Mouse (Mus musculus) frontal cortex, postnatal 25 days (tissue): ENCODE results near the gene Sept5.

Experiments used
- DNase-seq, 2 experiments: peaks; one replicate each; pipeline ENCODE4 v3.0.0; 2022; ENCODE audit warnings: low spot score in 2 of 2

The Sept5 gene

DNA sequence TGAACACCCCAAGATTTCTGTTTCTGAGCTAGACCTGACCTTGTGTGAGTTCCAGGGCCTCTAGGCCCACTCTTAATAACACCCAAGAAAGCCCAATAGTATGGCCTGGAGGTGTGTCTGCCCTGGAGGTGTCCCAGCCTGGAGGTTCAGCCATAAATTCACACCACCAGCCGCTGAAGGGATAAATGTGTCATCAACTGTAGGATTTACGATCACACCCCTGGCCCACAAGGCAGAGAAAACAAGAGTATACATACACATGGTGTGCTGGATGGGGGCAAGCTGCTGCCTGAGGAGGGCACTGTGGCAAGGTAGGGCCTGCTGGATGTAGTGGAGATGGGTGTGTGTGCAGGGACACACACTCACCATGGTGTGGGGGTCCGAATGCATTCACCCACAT is 16.5 kb downstream of the Sept5 start:
- no peak for DNase-seq

DNA sequence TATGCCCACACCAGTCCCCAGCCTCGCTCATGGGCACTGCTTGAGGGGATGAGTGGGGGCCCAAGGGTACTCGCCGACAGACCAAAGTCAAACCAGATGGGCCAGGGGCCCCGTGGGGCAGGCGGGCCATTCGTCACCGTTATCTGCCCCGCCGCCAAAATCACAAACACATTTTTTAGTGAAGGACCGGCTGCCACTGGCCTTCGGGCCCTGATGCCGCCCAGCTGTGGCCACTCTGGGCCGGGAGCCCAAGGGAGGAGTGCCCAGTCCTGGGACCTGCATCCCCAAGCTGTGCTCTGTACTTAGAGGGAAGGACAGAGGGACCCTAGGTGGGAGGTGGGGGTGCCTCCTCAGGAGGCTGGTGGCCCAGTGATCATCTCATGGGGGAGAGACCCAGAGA is 18.0 kb downstream of the Sept5 start:
- no peak for DNase-seq

DNA sequence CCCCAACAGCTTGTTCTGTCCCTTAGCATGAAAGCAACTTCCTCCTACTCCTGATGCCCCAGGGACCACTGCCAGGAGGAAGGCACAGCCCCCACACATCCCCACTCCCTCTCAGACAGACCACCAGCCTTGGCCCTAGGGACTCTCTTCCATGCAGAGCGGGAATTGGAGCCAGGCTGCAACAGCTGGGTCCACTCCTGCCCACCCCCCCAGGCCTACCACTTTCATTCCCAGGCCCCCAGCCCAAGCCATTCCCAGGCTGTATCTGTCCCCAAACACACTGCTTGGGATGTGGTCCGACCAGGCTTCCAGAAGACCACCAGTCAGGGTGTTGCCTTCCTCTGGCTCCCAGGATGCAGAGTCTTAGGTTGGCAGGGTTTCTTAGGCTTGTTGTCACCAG is 20.7 kb downstream of the Sept5 start:
- DNase-seq: no peak

DNA sequence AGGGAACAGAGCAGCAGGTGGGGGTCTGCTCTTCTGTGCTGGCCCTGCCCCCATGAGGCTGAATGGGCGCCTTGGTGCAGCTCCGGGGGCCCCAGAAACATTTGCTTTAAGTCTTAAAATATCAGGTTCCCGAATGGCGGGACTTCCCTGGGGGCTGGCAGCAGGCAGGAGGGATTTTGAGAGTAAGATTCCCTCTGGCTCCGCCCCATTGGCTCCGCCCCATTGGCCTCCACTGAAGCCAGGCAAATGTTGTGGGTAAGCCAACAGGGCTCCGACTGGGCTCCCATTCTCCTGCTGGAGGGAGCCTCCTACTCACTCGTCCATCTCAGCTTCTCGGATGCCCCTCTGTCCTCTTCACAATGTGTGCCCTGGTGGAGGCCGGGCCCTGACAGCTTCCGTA is 21.5 kb downstream of the Sept5 start:
- DNase-seq: no peak

DNA sequence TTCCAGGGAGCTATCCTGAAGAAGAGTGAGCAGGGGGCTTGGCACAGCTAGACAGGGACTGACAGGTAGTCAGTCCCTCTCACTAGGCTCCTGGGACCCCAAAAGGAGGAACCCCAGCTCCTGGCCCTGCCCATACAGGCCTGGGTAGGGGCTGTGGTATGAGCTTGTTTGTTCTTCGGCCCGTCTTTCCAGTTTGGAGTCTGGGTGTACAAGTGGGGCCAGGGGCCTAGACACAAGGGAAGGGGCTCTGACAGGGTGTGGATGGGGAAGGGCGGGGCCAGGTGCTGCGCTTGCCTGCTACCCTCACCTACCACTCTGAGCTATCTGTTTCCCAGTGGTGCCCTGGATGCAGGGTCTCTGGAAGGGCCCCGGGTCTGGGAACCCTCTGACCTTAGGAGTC is 24.0 kb downstream of the Sept5 start:
- no peak for DNase-seq

DNA sequence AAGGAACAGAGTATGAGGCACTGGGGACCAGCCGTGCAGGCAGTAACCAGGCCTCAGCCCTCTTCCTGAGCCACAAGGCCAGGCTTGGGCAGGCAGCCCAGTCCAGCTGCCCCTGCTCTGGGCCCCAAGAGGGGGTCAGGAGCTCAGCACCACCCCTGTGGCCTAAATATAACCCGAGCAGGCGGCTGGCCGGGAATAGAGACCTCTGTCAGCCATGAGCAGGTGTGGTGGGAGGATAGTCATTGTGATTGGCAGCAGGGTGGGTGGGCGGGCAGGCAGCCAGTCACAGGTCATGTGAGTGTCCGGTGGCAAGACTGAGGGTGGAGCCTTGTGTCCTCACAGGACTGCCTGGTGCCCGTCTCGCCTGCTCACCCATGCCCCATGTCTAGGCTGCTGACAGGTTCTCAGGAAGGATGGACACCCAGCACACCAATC is 25.5 kb downstream of the Sept5 start:
- DNase-seq: no peak

DNA sequence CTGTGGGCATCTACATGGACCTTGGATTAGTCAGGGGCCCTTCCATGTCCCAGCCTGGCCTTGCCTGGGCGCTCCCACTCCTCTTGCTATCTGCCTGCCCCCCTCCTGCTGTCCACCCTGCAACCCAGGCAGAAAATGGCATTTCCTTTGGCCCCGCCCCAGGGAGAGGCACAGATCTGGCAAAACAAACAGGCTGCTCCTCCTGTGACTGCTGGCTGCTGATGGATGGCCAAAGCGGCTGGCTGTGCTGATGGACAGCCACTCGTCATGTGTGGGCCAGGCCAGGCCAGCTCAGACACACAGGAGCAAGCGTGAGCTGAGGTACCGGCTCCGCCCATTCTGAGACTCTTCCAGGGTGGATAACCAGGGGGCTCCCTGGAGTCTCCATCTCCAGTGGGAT is 28.3 kb downstream of the Sept5 start:
- no peak for DNase-seq

DNA sequence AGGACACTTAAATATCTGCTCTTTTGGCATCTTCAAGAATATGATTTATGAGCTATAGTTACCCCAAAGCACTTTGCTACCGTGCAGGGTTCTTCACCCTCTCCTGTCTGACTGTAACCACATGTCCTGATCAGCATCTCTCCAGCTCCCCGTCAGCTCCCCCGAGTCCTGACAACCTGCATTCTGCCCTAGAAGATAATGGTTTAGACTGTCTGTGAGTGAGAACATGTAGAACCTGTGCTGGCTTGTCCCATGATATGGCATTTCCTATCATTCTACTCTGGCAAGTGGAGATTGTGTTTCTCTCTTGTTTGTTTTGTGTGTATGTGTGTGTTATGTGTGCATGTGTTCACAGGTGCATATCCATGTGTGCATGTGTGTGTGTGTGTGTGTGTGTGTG is 31.7 kb downstream of the Sept5 start:
- DNase-seq: no peak

DNA sequence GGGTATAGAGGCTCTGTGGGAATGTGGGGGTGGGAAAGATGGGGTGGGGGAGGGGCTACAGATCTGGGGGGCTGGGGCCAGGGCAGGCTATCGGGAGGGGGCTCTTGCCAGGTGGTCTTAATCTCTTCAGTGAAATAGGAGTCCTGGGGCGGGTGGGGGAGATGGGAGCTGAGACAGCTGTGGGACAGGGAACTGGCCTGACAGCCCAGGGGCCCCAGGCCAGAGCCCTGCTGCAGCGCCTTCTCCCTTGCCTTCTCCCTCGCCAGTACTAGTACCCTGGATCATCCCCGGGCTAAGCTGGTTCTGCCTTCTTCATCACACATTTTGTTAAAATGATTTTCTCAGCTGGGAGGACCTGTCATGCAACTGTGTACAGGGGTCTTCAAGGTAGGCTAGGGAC is 33.5 kb downstream of the Sept5 start:
- DNase-seq: no peak

DNA sequence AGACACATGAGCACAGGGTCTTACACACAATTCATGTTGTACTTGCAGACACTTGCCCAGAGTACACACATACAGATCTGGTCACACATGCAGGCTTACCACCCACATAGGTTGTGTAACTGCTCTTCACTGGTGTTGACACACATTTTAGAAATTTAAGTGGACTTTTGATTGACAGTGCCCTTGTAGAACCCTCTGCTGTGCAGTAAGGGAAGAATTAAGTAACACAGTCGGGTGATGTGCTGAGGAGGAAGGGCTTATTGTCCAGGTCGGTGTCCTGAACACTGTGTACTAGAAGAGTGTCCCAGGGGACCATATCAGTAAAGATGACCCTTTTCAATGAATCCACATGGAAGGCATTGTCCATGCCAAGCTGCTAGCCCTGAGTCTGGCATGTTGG is 35.8 kb downstream of the Sept5 start:
- no peak for DNase-seq

DNA sequence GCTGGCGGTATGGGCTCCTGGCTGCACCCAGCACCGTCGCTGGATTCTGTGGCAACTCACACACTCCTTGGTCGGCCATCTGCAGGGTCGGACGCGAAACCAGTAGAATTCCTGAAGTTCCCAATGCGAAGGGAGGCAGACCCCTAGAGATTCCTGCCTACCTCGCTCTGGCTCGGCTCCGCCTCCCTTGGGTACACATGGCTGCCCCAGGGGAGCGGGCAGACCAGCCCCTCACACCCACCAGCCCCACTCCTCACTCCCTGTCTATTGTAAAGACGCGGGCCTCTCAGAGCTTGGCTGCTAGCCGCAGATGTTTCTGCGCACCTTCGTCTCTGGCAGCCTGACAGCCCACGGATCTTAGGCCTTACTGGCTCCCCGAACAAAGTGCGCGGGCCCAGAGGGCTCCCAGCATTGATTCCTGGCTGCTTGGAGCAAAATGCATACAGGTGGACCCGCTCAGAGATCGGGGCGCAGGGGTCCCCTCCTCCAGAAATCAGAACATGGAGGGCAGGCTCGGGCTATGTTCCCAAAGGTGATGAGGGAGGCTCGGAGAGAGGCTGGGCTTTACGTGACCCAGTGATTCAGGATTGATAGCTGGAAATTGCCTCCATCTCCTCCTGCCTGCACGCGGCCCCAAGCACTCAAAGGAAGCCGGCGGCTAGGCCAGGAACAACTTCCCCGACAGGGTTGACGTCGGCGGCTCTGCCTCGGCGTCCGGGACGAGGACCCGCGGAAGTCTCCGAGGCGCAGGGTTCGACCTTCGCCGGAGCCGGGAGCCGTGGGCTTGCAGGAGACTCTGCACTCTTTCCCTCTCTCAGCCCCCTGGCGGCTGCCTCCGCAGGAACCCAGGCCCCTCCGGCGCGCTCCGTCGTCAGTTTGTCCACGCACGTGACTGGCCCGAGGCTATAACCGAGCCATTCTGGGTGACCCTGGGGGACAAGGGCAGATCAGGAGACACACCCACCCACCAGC is 38.4 kb downstream of the Sept5 start:
- DNase-seq: no peak

DNA sequence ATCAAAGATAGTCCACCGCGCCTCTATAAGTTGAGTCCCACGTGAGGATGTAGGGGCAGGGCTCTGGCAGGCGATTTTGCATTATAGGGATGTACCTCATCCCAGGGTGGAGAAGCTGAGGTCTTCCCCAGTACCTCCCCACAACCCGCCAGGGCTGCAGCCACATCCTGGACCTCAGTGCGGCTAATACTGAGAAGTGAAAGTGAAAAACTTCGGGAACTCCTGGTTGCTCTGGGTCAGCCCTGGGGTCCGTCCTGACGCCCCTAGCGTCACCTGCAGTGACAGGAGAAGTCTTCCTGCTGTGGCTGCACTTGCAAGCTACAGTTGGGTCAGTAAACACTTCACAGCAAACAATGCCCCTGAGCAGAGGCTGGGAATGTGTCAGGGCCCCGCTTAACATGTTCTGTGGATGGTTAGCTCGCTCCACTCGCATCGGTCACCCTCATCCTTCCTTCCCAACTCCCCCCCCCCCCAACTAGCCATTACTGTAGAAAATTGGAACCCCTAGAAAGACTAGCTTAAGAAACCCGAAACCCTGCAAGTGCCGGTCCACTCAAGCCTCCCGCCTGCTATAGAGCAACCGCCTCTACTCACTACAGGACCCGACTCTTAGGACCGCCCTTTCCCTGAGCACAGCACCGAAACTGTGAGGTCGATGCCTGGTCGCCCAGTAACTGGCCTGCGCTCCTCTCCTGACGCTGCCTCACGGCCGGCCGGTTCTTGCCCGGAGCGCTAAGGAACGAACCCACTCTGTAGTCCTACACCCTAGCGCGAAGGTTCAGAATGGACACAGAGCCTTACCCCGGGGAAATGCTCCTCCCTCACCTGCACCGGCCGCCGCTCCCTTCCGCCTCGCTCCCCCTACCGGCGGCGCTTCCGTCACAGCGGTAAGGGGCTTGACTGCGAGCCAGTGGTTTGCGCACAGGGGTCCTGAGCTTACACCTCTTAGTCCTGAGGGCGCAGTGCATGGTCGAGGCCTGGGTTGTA is 39.7 kb downstream of the Sept5 start, which contains the start of gene Tbx1:
Gene Tbx1, minus strand, starts transcription at position 868 of the 987 bp plus-strand sequence.
- DNase-seq: no peak

DNA sequence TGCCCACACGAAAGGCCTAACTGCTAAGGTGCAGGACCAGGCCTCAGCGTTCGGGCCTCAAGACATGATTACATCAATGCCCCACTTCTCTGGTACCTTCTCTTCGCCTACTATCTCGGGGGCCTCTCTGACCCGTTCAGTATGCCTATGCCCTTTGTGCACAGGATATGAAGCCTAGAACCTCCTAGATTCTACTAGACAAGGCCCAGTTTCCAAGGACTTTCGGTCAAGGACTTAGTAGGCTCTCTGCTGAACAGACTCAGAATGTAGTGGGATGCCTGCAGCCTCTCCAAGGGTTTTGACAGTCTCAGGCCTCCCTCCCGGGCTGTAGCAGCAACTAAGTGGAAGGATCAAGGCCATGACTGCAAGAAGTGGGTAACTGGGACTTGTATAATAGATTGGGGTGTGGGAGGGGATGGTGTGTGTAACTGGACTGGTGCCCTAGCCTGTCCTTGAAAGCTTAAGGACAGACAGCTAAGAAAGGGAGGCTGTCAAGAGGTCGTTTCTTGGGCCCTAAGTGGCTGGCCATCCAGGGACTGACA is 40.6 kb downstream of the Sept5 start:
- no peak for DNase-seq

DNA sequence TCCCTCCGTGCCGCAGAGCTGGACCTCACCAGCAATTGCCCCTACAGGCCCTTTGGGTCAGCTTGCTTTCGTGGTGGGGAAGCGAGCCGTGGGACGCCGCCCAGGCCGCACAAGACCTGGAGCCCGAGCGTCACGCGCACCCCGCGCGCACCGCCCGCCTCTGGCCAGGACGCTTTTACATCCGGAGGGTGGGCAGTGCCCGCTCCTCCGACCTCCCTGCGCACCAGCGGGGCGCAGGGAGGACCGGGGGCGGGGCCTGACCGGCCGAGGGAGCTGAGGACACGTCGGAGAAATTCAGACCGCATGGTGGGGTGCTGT is 41.1 kb downstream of the Sept5 start:
- no peak for DNase-seq

DNA sequence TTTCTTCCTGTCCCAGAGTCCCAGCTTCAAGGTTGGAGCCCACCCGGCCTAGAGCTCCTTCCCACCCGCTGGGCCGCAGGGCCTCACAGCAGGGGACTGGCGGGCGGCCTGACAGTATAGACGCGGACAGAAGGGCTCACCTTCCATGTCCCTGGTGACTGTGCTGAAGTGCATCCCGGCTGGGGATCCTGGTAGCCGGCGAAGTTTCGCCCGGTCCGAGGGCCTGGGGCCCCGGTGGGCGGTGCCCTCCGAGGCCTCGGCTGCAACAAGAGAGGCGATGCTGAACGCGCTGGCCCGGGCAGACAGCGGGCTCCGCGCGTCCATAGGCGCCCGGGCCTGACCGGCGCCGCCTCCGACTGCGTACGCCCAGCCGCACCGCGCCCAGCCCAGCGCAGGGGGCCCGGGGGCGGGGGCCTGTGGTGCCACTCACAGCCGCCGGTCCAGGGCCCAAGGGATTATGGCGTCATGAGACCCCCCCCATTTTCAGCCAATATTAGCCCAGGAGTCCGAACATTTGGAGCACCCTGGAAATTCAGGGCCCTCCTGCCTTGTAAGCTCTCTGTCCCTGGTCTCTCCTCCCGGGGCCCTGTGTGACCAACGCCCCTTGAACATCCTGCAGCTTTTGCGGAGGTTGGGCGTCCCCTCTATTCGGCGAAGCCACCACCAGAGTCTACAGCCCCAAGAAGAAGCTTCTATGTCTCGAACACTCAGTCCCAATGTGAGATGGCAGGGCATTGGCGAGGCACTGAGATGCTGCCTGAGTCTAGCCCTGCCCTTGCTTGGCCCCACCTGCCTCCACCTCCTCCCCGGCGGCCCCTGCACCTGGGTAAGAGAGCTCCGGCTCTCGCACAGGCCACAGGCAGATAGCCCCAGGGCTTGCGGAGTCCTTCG is 41.7 kb downstream of the Sept5 start:
- no peak for DNase-seq

DNA sequence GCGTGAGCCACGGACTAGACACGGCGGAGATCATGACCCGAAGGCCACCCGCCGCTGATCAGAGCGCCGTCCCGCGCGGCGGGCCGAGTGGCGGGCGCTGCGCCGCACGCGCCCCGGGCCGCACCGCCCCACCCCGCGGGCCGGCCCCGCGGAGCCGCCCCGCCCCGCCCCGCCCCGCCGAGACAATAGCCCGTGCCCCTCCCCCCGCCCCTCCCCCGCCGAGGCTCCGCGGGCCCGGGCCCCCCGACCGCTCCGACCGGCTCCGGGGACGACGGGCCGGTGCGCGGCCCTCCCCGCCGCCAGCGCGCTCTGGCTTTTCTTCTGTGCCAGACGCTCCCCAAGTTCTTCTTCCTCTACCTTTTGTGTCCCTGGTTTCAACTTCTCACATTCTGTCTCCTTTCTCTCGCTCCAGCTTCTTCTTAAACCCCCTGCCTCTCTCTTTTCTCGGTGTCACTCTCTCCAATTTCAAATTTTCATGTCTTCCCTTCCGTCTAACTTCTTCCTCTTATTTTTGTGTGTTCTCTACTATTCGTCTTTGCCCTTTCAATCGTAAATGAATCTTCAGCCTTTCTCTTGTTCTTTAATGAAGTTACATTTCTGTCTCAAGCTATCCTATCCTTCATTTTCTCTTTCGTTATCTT is 42.7 kb downstream of the Sept5 start:
- DNase-seq: no peak

DNA sequence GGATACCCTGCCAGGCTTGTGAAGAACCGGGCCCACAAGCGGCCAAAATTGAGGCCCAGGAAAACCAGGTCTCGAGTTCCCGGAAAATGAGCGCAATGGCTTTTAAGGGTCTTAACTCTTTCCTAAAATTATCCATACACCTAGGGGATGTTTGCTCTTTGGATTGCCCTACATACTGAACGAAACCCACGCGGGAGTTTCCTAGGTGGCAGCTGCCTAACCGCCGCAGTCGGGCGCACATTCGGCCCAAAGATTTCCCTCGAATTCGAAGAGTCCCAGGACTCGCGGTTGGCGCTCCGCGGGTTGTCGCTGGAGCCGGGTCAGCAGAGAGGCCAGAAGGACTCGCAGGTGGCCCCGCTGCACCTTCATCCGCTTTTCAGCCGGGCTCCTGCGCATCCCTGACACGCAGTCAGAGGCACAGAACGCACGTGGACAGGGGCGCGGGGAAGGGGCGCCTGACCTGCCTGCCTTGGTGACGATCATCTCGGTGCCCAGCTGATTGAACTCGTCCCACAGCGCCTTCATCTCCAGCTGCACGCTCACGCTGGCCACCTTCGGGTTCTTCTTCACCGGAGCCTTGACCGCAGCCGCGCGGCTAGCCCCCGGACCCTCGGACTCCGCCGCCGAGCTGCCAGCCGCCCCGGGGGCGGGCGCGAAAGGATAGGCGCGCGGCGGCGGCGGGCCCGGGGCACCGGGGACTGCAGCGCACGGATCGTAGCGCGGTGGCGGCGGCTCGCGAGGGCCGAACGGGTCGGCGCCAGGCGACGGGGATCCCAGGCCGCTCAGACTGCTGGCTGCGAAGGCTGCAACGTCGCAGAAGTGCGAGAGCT is 43.5 kb downstream of the Sept5 start:
- no peak for DNase-seq

DNA sequence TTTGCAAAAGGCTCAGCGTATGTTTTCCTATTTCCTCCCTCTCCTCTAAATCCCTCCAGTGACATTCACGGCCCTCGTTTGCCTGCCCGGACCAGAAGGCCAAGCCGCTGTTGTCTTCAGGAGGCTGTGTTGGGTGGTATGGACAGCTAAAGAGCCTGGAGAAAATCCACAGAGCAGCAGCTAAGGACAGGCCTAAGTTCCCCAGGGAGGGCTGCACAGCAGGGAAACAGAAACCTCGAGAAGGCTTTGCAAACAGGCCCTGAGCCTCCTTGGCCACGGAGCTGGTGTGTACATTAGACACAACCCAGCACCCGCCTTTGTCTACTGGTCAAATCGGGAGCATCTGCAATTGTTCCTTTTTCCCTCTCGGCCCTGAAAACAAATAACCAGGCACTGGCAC is 44.1 kb downstream of the Sept5 start:
- no peak for DNase-seq

DNA sequence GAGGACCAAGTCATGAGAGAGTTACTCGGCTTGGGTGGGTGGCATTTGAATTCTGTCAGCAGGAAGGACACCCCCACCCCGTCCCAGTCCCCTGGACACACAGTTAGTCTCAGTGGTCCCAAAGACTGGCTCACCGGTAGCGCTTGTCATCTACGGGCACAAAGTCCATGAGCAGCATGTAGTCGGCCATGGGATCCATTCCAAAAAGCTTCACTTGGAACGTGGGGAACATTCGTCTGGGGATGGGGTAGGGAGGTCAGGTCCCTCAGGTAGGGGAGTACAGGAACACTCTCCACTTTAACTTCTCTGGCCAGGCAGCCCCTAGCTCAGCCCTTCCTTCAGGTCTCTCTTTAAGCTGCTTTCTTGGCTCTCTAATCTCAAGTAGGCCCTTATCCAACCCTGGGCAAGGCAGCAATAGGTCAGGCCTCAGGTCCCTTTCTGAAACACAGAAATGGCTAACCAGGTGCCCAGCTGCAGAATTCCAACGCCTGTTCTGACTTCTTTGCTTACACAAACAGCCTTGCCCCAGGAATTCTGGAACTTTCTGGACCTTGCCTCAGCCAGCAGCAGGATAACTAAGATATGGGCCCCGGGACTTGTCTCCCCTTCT is 44.7 kb downstream of the Sept5 start:
- DNase-seq: no peak
